Mouse (Mus musculus) G1E (cell line): ENCODE measurements at regions not wholly inside any gene's neighbourhood (a gene's known extent, or its start where the extent isn't known, plus 50 kb on each side); places are given as distances from the start of the nearest gene placed in this dataset.

Source experiments
- ATAC-seq: 2 replicates; pipeline ENCODE4 v1.8.0; 2016; ENCODE audit warnings: mild to moderate bottlenecking; ENCODE audit not compliant: insufficient number of reproducible peaks, poor library complexity, low FRiP score, severe bottlenecking; ENCODE audit errors: extremely low read depth
- DNase-seq: peaks from one replicate; pipeline ENCODE4 v3.0.0; 2012; ENCODE audit warnings: low spot score
- H3K27me3 ChIP-seq: 2 replicates; pipeline ENCODE4 v1.6.1; 2012; ENCODE audit warnings: mild to moderate bottlenecking, low read length, inconsistent platforms; ENCODE audit not compliant: insufficient read depth
- H3K36me3 ChIP-seq: replicated peaks from 2 replicates; pipeline ENCODE3; 2012; ENCODE audit warnings: mild to moderate bottlenecking, inconsistent platforms
- H3K4me1 ChIP-seq: 2 replicates; pipeline ENCODE4 v1.6.1; 2012; ENCODE audit warnings: low read depth, low read length, inconsistent platforms, mixed read lengths; ENCODE audit not compliant: insufficient read depth
- H3K4me3 ChIP-seq: 2 replicates; pipeline ENCODE4 v1.5.1; 2012; ENCODE audit warnings: low read depth, mild to moderate bottlenecking, inconsistent platforms, low read length, moderate library complexity, mixed read lengths
- H3K9me3 ChIP-seq: replicated peaks from 2 replicates; pipeline ENCODE4 v1.6.1; 2012; ENCODE audit warnings: inconsistent platforms
- CTCF ChIP-seq: IDR thresholded peaks from 2 replicates; pipeline ENCODE4 v1.5.1; 2012; ENCODE audit warnings: low read depth, low read length, inconsistent platforms, mixed read lengths
- GATA1 ChIP-seq: IDR thresholded peaks from 2 replicates; pipeline ENCODE4 v1.6.1; 2012; ENCODE audit warnings: borderline replicate concordance, low read length, inconsistent platforms, mixed read lengths
- GATA2 ChIP-seq: IDR thresholded peaks from 2 replicates; pipeline ENCODE4 v1.6.1; 2012; ENCODE audit warnings: low read depth, low read length, inconsistent platforms, borderline replicate concordance
- POLR2AphosphoS5 ChIP-seq: IDR thresholded peaks from 2 replicates; pipeline ENCODE4 v1.6.1; 2012; ENCODE audit warnings: low read depth, low read length, inconsistent platforms; ENCODE audit not compliant: insufficient replicate concordance
- TAL1 ChIP-seq: conservative IDR thresholded peaks from 2 replicates; pipeline ENCODE4 v1.6.1; 2012; ENCODE audit warnings: low read depth, low read length, inconsistent platforms, mixed read lengths

DNA sequence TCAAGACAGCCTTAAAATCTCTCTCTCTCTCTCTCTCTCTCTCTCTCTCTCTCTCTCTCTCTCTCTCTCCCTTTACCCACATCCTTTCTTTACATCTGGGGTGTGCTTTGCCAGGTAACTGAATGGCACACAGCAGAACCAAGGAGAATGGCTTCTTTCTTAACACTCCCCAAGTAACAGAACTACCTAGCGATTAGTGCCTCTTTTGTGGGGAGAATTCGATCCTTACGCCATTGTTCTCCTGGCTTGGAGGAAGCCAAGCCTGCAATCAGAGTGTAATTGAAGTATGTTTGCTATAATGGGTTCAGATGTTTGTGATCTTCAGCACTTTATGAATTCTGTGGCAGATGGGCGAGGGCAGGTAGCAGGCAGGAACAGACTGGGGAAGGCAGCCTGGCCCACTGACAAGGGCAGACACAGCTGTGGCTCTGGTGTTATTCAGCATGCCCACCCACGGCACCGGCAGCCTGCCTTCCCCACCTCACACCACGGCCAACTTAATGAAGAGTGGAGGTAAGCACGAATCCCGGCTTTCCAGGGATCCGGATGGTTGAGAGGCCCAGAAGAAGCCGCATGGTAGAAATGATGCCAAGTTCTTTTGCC, 83.0 kb upstream of the Rcn1 start:
- DNase-seq (no peak), ATAC-seq (no peak)
- no peak for TF ChIP-seq CTCF
- TF ChIP-seq TAL1 = no peak
- no peak for TF ChIP-seq GATA1
- TF ChIP-seq GATA2 = no peak
- no peak for TF ChIP-seq POLR2AphosphoS5

GRCm38 (mm10) chr2:105484496-105484895, 85.4 kb upstream of the Rcn1 start:
- ATAC-seq = no peak

More for the DNA sequence above, 83.0 kb upstream of the Rcn1 start:
- Histone ChIP-seq H3K4me3 (no peak overlapping the region), H3K36me3 (no peaks in the 10 kb centered on the region), H3K27me3 (peaks cover 7% of the 10 kb centered on the region; the same call in 1 of the 2 replicates), H3K4me1 (no peaks in the 10 kb centered on the region), H3K9me3 (no peaks in the 10 kb centered on the region)

GRCm38 (mm10) chr2:105485286-105485685, 86.2 kb upstream of the Rcn1 start:
- Histone ChIP-seq H3K27me3 (peaks cover 7% of the 10 kb centered on the region; the same call in 1 of the 2 replicates), H3K9me3 (no peaks in the 10 kb centered on the region), H3K4me3 (no peak overlapping the region), H3K36me3 (no peaks in the 10 kb centered on the region), H3K4me1 (no peaks in the 10 kb centered on the region)
- TF ChIP-seq GATA1 (no peak), CTCF (no peak), TAL1 (no peak), POLR2AphosphoS5 (no peak), GATA2 (no peak)
- DNase-seq (no peak), ATAC-seq (no peak)

More at GRCm38 (mm10) chr2:105484496-105484895, 85.4 kb upstream of the Rcn1 start:
- no peaks in the 10 kb centered on the region for H3K36me3 ChIP-seq
- TF ChIP-seq TAL1 = no peak
- TF ChIP-seq CTCF = no peak
- no peak for TF ChIP-seq GATA2
- no peak for TF ChIP-seq POLR2AphosphoS5
- no peak for TF ChIP-seq GATA1
- H3K27me3 ChIP-seq = peaks cover 7% of the 10 kb centered on the region; the same call in 1 of the 2 replicates
- no peaks in the 10 kb centered on the region for H3K4me1 ChIP-seq
- no peak overlapping the region for H3K4me3 ChIP-seq
- no peaks in the 10 kb centered on the region for H3K9me3 ChIP-seq
- no peak for DNase-seq

DNA sequence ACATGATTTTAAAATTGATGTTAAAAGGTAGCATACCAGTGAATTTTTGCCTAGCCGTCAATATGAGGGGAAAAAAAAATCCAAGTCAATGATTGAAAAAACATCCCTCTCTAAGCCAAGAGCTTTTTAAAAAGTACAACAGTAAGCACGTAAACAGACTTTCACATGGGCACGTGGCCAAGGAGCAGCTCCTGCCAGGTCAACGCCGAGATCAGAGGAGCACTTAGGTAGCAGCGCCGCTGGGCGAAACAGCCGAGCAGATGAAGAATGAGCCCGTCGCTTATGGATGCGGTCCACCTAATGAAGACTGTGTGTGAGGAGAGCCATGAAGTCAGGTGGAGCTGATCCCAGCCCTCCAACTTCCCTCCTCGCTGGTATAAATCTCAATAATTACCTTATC, 96.7 kb upstream of the Rcn1 start:
- no peak for DNase-seq
- ATAC-seq = no peak
- H3K27me3 ChIP-seq = no peaks in the 10 kb centered on the region; the same call in 1 of the 2 replicates
- H3K9me3 ChIP-seq = no peaks in the 10 kb centered on the region
- no peaks in the 10 kb centered on the region for H3K4me1 ChIP-seq
- no peak overlapping the region for H3K4me3 ChIP-seq
- TF ChIP-seq POLR2AphosphoS5 (no peak), TAL1 (no peak)
- H3K36me3 ChIP-seq = no peaks in the 10 kb centered on the region

DNA sequence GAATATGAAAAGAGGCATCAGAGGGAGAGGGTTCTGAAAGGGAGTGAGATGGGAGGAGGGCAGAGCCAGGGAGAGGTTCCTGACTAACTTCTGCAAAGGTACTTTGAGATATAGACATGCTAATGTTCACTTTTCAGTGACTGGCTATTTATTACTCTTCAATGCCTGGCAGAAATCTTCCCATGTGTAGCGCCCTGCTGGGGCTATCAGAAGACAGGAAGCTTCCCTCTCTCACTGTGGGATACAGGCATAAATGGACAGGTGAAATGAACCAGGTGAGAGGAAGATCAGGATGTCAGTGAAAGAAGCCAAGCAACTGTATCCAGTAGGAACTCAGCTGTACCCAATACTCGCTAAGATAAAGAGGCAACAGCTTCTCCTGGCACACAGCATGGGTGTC, 105.1 kb upstream of the Rcn1 start:
- Histone ChIP-seq H3K9me3 (no peaks in the 10 kb centered on the region), H3K36me3 (no peaks in the 10 kb centered on the region), H3K4me3 (no peak overlapping the region), H3K27me3 (no peaks in the 10 kb centered on the region), H3K4me1 (no peaks in the 10 kb centered on the region)
- no peak for ATAC-seq
- TF ChIP-seq GATA2 (no peak), TAL1 (no peak), CTCF (no peak), GATA1 (no peak), POLR2AphosphoS5 (no peak)
- no peak for DNase-seq

DNA sequence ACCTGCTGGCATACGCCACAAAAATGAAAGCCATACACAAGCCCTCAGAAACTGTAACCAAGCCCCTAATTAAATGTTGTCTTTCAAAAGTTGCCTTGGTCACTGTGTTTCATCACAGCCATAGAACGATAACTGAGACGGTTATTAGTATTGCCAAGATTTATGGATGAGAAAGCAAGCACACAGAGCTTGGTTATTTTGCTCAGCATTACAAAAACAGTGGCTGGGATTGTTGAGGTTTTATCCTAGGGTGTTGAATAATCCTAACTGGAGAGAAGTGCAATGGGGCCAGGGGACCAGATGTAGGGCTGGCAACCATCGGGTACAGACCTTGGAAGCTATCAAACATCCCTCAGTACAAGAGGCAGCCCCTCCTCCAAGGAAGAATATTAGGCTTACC, 106.4 kb upstream of the Rcn1 start:
- H3K4me3 ChIP-seq = no peak overlapping the region
- no peaks in the 10 kb centered on the region for H3K9me3 ChIP-seq
- TF ChIP-seq GATA1 = no peak
- no peak for TF ChIP-seq POLR2AphosphoS5
- no peak for TF ChIP-seq GATA2
- TF ChIP-seq CTCF = no peak
- no peak for TF ChIP-seq TAL1
- ATAC-seq (no peak), DNase-seq (no peak)
- H3K27me3 ChIP-seq = no peaks in the 10 kb centered on the region
- H3K36me3 ChIP-seq = no peaks in the 10 kb centered on the region
- H3K4me1 ChIP-seq = no peaks in the 10 kb centered on the region

DNA sequence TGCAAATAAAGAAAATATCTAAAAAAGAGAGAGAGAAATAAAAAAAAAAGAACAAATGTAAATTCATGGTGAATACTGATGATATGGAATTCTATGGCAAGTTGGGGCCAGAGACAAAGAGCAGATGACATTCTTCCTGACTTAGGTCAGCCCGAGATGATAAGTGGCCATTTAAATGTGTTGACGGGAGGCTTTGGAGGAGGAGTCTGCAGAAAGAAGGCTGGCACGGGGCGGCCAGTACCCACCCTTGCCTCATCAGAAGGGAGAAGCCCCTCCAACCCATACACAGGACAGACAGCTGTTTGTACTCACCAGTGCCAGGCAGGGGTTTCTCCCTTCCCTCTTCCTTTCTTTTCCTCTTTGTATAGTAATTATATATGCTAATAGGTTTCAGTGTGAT, 108.0 kb upstream of the Rcn1 start:
- Histone ChIP-seq H3K36me3 (no peaks in the 10 kb centered on the region), H3K4me1 (no peaks in the 10 kb centered on the region), H3K27me3 (no peaks in the 10 kb centered on the region), H3K4me3 (no peak overlapping the region), H3K9me3 (no peaks in the 10 kb centered on the region)
- no peak for ATAC-seq
- no peak for TF ChIP-seq CTCF
- no peak for TF ChIP-seq GATA2
- no peak for TF ChIP-seq POLR2AphosphoS5
- TF ChIP-seq TAL1 = no peak
- no peak for TF ChIP-seq GATA1
- no peak for DNase-seq
